Mouse (Mus musculus): ENCODE measurements around the gene Eif4b. TPM values are rescaled to one million over a fixed set of nuclear protein-coding genes. Genes with fewer than 3 reads are reported as not detected.

Gene Eif4b
- polyA plus RNA-seq, 1 experiment from 2014 or later = 85.0 TPM

GRCm38 (mm10) chr15:102097991-102098555 is 24.5 kb downstream of the Eif4b start:
- H3K4me3 ChIP-seq (ENCODE audit: low read depth, low read length) = no peak overlapping the region
- H3K9me3 ChIP-seq (ENCODE audit: control insufficient read depth, low read length) = no peaks in the 10 kb centered on the region
- peaks cover 7% of the 10 kb centered on the region for H3K4me1 ChIP-seq (replicated peaks; ENCODE audit: control insufficient read depth, insufficient read depth, low read length)
- ATAC-seq (ENCODE audit: low FRiP score) = no peak
- 28% methylated on average over 5 of the region's 5 CpGs for WGBS
- no peak overlapping the region for H3K27ac ChIP-seq (ENCODE audit: low read depth, low read length)
- H3K9ac ChIP-seq (ENCODE audit: low read depth, low read length) = no peak overlapping the region
- 0 out of 2 replicates have a peak, but pooled peaks cover 5% of the 10 kb centered on the region for H3K27me3 ChIP-seq (ENCODE audit: control insufficient read depth, insufficient read depth, low read length)
- H3K4me2 ChIP-seq (replicated peaks; ENCODE audit: low read depth, low read length) = no peak overlapping the region
- no peak for DNase-seq (ENCODE audit: low spot score)
- H3K36me3 ChIP-seq (ENCODE audit: control insufficient read depth, insufficient read depth, low read length) = peaks cover 7% of the 10 kb centered on the region; the same call in 1 of the 2 replicates

- Histone ChIP-seq H3K4me3 (ENCODE audit: low read depth, low read length) (no peak overlapping the region), H3K4me1 (replicated peaks; ENCODE audit: control insufficient read depth, insufficient read depth, low read length) (peaks cover 14% of the 10 kb centered on the region), H3K36me3 (ENCODE audit: control insufficient read depth, insufficient read depth, low read length) (no peaks in the 10 kb centered on the region; the same call in 1 of the 2 replicates), H3K4me2 (replicated peaks; ENCODE audit: low read depth, low read length) (no peak overlapping the region), H3K9ac (ENCODE audit: low read depth, low read length) (no peak overlapping the region), H3K27me3 (ENCODE audit: control insufficient read depth, insufficient read depth, low read length) (0 out of 2 replicates have a peak, but pooled peaks cover 5% of the 10 kb centered on the region), H3K9me3 (ENCODE audit: control insufficient read depth, low read length) (no peaks in the 10 kb centered on the region), H3K27ac (ENCODE audit: low read depth, low read length) (no peak overlapping the region)
- no peak for DNase-seq (ENCODE audit: low spot score)
- WGBS = 38% methylated on average over 5 of the region's 5 CpGs
- ATAC-seq (ENCODE audit: low FRiP score) = no peak
These were observed 25.7 kb downstream of the Eif4b start for GRCm38 (mm10) chr15:102099260-102099659.

GRCm38 (mm10) chr15:102099771-102100160 is 26.2 kb downstream of the Eif4b start:
- H3K36me3 ChIP-seq (ENCODE audit: control insufficient read depth, insufficient read depth, low read length) = no peaks in the 10 kb centered on the region; the same call in 1 of the 2 replicates
- no peaks in the 10 kb centered on the region for H3K9me3 ChIP-seq (ENCODE audit: control insufficient read depth, low read length)
- no peak overlapping the region for H3K27ac ChIP-seq (ENCODE audit: low read depth, low read length)
- WGBS = 22% methylated on average over 8 of the region's 8 CpGs
- peak overlapping the region; percentile 87 for H3K4me2 ChIP-seq (replicated peaks; ENCODE audit: low read depth, low read length)
- peaks cover 16% of the 10 kb centered on the region for H3K4me1 ChIP-seq (replicated peaks; ENCODE audit: control insufficient read depth, insufficient read depth, low read length)
- H3K4me3 ChIP-seq (ENCODE audit: low read depth, low read length) = peak overlapping the region; percentile 44
- peak overlapping the region; percentile 50 for H3K9ac ChIP-seq (ENCODE audit: low read depth, low read length)
- 0 out of 2 replicates have a peak, but pooled peaks cover 5% of the 10 kb centered on the region for H3K27me3 ChIP-seq (ENCODE audit: control insufficient read depth, insufficient read depth, low read length)
- ATAC-seq (ENCODE audit: low FRiP score) (no peak), DNase-seq (ENCODE audit: low spot score) (no peak)

GRCm38 (mm10) chr15:102100161-102100981 is 26.8 kb downstream of the Eif4b start, which contains the start of gene Tns2:
TSS of gene Tns2 (plus strand) at chr15:102100413.
- 1% methylated on average over 52 of the region's 82 CpGs for WGBS
- Histone ChIP-seq H3K27me3 (ENCODE audit: control insufficient read depth, insufficient read depth, low read length) (peaks cover 6% of the 10 kb centered on the region), H3K4me1 (replicated peaks; ENCODE audit: control insufficient read depth, insufficient read depth, low read length) (peaks cover 16% of the 10 kb centered on the region)

GRCm38 (mm10) chr15:102100996-102101671 is 27.6 kb downstream of the Eif4b start:
- no peaks in the 10 kb centered on the region for H3K36me3 ChIP-seq (ENCODE audit: control insufficient read depth, insufficient read depth, low read length)
- ATAC-seq (ENCODE audit: low FRiP score) (no peak), DNase-seq (ENCODE audit: low spot score) (peak; percentile 33)
- no peak overlapping the region; the same call in 1 of the 2 replicates for H3K4me3 ChIP-seq (ENCODE audit: low read depth, low read length)
- WGBS = 25% methylated on average over 10 of the region's 10 CpGs
- 0 out of 2 replicates have a peak overlapping the region, but pooled peaks have one; percentile 24 for H3K27ac ChIP-seq (ENCODE audit: low read depth, low read length)
- peak overlapping the region; percentile 87 for H3K4me2 ChIP-seq (replicated peaks; ENCODE audit: low read depth, low read length)
- H3K9me3 ChIP-seq (ENCODE audit: control insufficient read depth, low read length) = no peaks in the 10 kb centered on the region
- H3K4me1 ChIP-seq (replicated peaks; ENCODE audit: control insufficient read depth, insufficient read depth, low read length) = peaks cover 16% of the 10 kb centered on the region
- peaks cover 14% of the 10 kb centered on the region for H3K27me3 ChIP-seq (ENCODE audit: control insufficient read depth, insufficient read depth, low read length)
- 0 out of 2 replicates have a peak overlapping the region, but pooled peaks have one; percentile 50 for H3K9ac ChIP-seq (ENCODE audit: low read depth, low read length)

More at GRCm38 (mm10) chr15:102100161-102100981, 26.8 kb downstream of the Eif4b start, which contains the start of gene Tns2:
- peak within 1 kb of the TSS; percentile 87 for H3K4me2 ChIP-seq (replicated peaks; ENCODE audit: low read depth, low read length)
- no peaks in the 10 kb centered on the region for H3K9me3 ChIP-seq (ENCODE audit: control insufficient read depth, low read length)
- ATAC-seq (ENCODE audit: low FRiP score) (peak; percentile 59), DNase-seq (ENCODE audit: low spot score) (peak; percentile 77)
- peak within 1 kb of the TSS; percentile 44 for H3K4me3 ChIP-seq (ENCODE audit: low read depth, low read length)
- H3K27ac ChIP-seq (ENCODE audit: low read depth, low read length) = 0 out of 2 replicates have a peak within 1 kb of the TSS, but pooled peaks have one; percentile 24
- no peaks in the 10 kb centered on the region for H3K36me3 ChIP-seq (ENCODE audit: control insufficient read depth, insufficient read depth, low read length)
- H3K9ac ChIP-seq (ENCODE audit: low read depth, low read length) = peak within 1 kb of the TSS; percentile 50

- no peak overlapping the region for H3K4me3 ChIP-seq (ENCODE audit: low read depth, low read length)
- no peak overlapping the region for H3K4me2 ChIP-seq (replicated peaks; ENCODE audit: low read depth, low read length)
- 26% methylated on average over 11 of the region's 11 CpGs for WGBS
- H3K27ac ChIP-seq (ENCODE audit: low read depth, low read length) = peak overlapping the region; percentile 17; the same call in 1 of the 2 replicates
- H3K9ac ChIP-seq (ENCODE audit: low read depth, low read length) = no peak overlapping the region
- H3K36me3 ChIP-seq (ENCODE audit: control insufficient read depth, insufficient read depth, low read length) = no peaks in the 10 kb centered on the region
- peaks cover 19% of the 10 kb centered on the region for H3K4me1 ChIP-seq (replicated peaks; ENCODE audit: control insufficient read depth, insufficient read depth, low read length)
- H3K9me3 ChIP-seq (ENCODE audit: control insufficient read depth, low read length) = no peaks in the 10 kb centered on the region
- H3K27me3 ChIP-seq (ENCODE audit: control insufficient read depth, insufficient read depth, low read length) = peaks cover 21% of the 10 kb centered on the region
- peak; percentile 19 for DNase-seq (ENCODE audit: low spot score)
- ATAC-seq (ENCODE audit: low FRiP score) = no peak
These were observed 28.3 kb downstream of the Eif4b start for GRCm38 (mm10) chr15:102101672-102102541.

- Histone ChIP-seq H3K27ac (ENCODE audit: low read depth, low read length) (peak overlapping the region; percentile 17; the same call in 1 of the 2 replicates), H3K27me3 (ENCODE audit: control insufficient read depth, insufficient read depth, low read length) (peaks cover 28% of the 10 kb centered on the region), H3K9me3 (ENCODE audit: control insufficient read depth, low read length) (no peaks in the 10 kb centered on the region), H3K4me3 (ENCODE audit: low read depth, low read length) (no peak overlapping the region), H3K4me1 (replicated peaks; ENCODE audit: control insufficient read depth, insufficient read depth, low read length) (peaks cover 21% of the 10 kb centered on the region), H3K36me3 (ENCODE audit: control insufficient read depth, insufficient read depth, low read length) (no peaks in the 10 kb centered on the region), H3K9ac (ENCODE audit: low read depth, low read length) (no peak overlapping the region; the same call in 1 of the 2 replicates), H3K4me2 (replicated peaks; ENCODE audit: low read depth, low read length) (0 out of 2 replicates have a peak overlapping the region, but pooled peaks have one; percentile 4)
- WGBS = 10% methylated on average over 6 of the region's 6 CpGs
- DNase-seq (ENCODE audit: low spot score) (peak; percentile 29), ATAC-seq (ENCODE audit: low FRiP score) (no peak)
These were observed 29.1 kb downstream of the Eif4b start for GRCm38 (mm10) chr15:102102548-102103121.
